Mouse (Mus musculus): ENCODE measurements around the gene Cpne5. TPM values are rescaled to one million over a fixed set of nuclear protein-coding genes. Genes with fewer than 3 reads are reported as not detected.

The Cpne5 gene
- polyA plus RNA-seq, 1 experiment from 2014 or later = 5.5 TPM

- H3K9me3 ChIP-seq (ENCODE audit: control insufficient read depth, low read length) = no peaks in the 10 kb centered on the region
- H3K27me3 ChIP-seq (ENCODE audit: control insufficient read depth, insufficient read depth, low read length) = peaks cover 14% of the 10 kb centered on the region
These were observed 516 bp upstream of the Cpne5 start for GRCm38 (mm10) chr17:29238421-29238945.

DNA sequence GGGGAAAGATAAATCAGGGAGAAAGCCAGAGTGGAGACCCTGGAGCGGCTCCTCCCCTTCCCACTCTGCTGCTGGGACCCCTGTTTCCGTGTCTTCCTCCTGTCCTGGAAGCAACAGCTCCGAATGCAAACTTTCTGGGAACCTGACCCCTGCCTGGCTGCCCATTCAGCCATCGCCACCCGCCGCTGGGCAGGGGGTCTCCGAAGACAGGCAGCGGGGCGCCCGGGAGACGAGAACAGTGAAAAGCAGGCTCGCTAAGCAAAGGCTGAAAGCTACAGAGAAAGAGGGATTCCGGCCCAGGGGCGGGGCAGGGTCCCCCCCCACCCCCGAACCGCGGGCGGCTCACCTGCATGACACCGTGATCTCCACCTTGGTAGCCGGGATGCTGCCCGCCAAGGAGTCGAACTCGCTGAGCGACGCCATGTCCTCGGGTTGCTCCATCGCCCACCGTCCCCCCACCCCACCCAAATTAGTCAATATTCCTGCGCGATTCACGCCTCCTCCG, 648 bp downstream of the Cpne5 start:
- under 1% methylated on average over 31 of the region's 32 CpGs for WGBS
- Histone ChIP-seq H3K4me1 (replicated peaks; ENCODE audit: control insufficient read depth, insufficient read depth, low read length) (peaks cover 8% of the 10 kb centered on the region), H3K9me3 (ENCODE audit: control insufficient read depth, low read length) (no peaks in the 10 kb centered on the region), H3K27me3 (ENCODE audit: control insufficient read depth, insufficient read depth, low read length) (peaks cover 14% of the 10 kb centered on the region), H3K4me3 (ENCODE audit: low read depth, low read length) (peak overlapping the region; percentile 62), H3K9ac (ENCODE audit: low read length) (peak overlapping the region; percentile 63), H3K4me2 (ENCODE audit: low read depth, low read length, severe bottlenecking) (peak overlapping the region; percentile 99), H3K36me3 (ENCODE audit: control insufficient read depth, insufficient read depth, low read length) (no peaks in the 10 kb centered on the region), H3K27ac (ENCODE audit: low read depth, low read length) (no peak overlapping the region)
- 0 out of 2 replicates have a peak, but pooled peaks have one; percentile 27 for ATAC-seq (replicated peaks; ENCODE audit: low FRiP score)
- DNase-seq (ENCODE audit: low spot score) = no peak

More at GRCm38 (mm10) chr17:29238421-29238945, 516 bp upstream of the Cpne5 start:
- H3K9ac ChIP-seq (ENCODE audit: low read length) = peak overlapping the region; percentile 63
- H3K4me2 ChIP-seq (ENCODE audit: low read depth, low read length, severe bottlenecking) = peak overlapping the region; percentile 99
- no peaks in the 10 kb centered on the region for H3K36me3 ChIP-seq (ENCODE audit: control insufficient read depth, insufficient read depth, low read length)
- peaks cover 8% of the 10 kb centered on the region for H3K4me1 ChIP-seq (replicated peaks; ENCODE audit: control insufficient read depth, insufficient read depth, low read length)
- ATAC-seq (replicated peaks; ENCODE audit: low FRiP score) (no peak), DNase-seq (ENCODE audit: low spot score) (no peak)
- H3K27ac ChIP-seq (ENCODE audit: low read depth, low read length) = no peak overlapping the region
- WGBS = 3% methylated on average over 23 of the region's 23 CpGs
- peak overlapping the region; percentile 62 for H3K4me3 ChIP-seq (ENCODE audit: low read depth, low read length)

- Histone ChIP-seq H3K4me2 (ENCODE audit: low read depth, low read length, severe bottlenecking) (no peak overlapping the region), H3K4me1 (replicated peaks; ENCODE audit: control insufficient read depth, insufficient read depth, low read length) (peaks cover 8% of the 10 kb centered on the region), H3K27ac (ENCODE audit: low read depth, low read length) (no peak overlapping the region), H3K9me3 (ENCODE audit: control insufficient read depth, low read length) (no peaks in the 10 kb centered on the region), H3K36me3 (ENCODE audit: control insufficient read depth, insufficient read depth, low read length) (no peaks in the 10 kb centered on the region), H3K9ac (ENCODE audit: low read length) (no peak overlapping the region), H3K4me3 (ENCODE audit: low read depth, low read length) (no peak overlapping the region), H3K27me3 (ENCODE audit: control insufficient read depth, insufficient read depth, low read length) (peaks cover 14% of the 10 kb centered on the region)
- WGBS = 81% methylated on average over 7 of the region's 7 CpGs
- ATAC-seq (replicated peaks; ENCODE audit: low FRiP score) (no peak), DNase-seq (ENCODE audit: low spot score) (no peak)
These were observed 1.9 kb downstream of the Cpne5 start for GRCm38 (mm10) chr17:29236111-29236510.

DNA sequence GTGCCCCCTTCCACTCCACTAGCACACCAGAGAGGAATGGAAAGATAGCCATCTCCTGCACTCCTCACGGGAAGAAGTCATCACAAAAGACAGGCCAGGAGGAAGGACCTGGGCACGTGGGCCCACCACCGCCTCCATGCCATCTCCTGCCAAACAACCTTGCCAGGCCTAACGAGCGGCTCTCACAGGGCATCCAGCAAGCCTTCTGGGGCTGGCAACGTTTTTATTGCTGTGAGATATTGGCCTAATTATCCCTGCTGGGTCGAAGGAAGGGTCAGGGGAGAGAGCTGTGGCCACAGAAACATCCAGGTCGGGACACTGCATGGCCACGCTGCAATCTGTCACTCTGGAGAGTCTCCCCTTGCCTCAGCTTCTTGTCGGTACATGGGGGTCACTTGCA, 6.9 kb downstream of the Cpne5 start:
- ATAC-seq (replicated peaks; ENCODE audit: low FRiP score) = no peak
- Histone ChIP-seq H3K4me1 (replicated peaks; ENCODE audit: control insufficient read depth, insufficient read depth, low read length) (no peaks in the 10 kb centered on the region), H3K27me3 (ENCODE audit: control insufficient read depth, insufficient read depth, low read length) (no peaks in the 10 kb centered on the region; the same call in 1 of the 2 replicates), H3K9ac (ENCODE audit: low read length) (no peak overlapping the region), H3K4me3 (ENCODE audit: low read depth, low read length) (no peak overlapping the region), H3K36me3 (ENCODE audit: control insufficient read depth, insufficient read depth, low read length) (no peaks in the 10 kb centered on the region), H3K27ac (ENCODE audit: low read depth, low read length) (no peak overlapping the region), H3K9me3 (ENCODE audit: control insufficient read depth, low read length) (no peaks in the 10 kb centered on the region), H3K4me2 (ENCODE audit: low read depth, low read length, severe bottlenecking) (no peak overlapping the region)
- DNase-seq (ENCODE audit: low spot score) = no peak
- WGBS = 82% methylated on average over 10 of the region's 10 CpGs

GRCm38 (mm10) chr17:29220631-29221030, 17.3 kb downstream of the Cpne5 start:
- Histone ChIP-seq H3K4me3 (ENCODE audit: low read depth, low read length) (no peak overlapping the region), H3K9ac (ENCODE audit: low read length) (no peak overlapping the region), H3K27ac (ENCODE audit: low read depth, low read length) (no peak overlapping the region), H3K9me3 (ENCODE audit: control insufficient read depth, low read length) (no peaks in the 10 kb centered on the region), H3K27me3 (ENCODE audit: control insufficient read depth, insufficient read depth, low read length) (no peaks in the 10 kb centered on the region), H3K4me1 (replicated peaks; ENCODE audit: control insufficient read depth, insufficient read depth, low read length) (peaks cover 3% of the 10 kb centered on the region; the same call in 1 of the 2 replicates), H3K36me3 (ENCODE audit: control insufficient read depth, insufficient read depth, low read length) (no peaks in the 10 kb centered on the region), H3K4me2 (ENCODE audit: low read depth, low read length, severe bottlenecking) (no peak overlapping the region)
- DNase-seq (ENCODE audit: low spot score) = no peak
- ATAC-seq (replicated peaks; ENCODE audit: low FRiP score) = no peak
- WGBS = 31% methylated on average over 14 of the region's 14 CpGs

DNA sequence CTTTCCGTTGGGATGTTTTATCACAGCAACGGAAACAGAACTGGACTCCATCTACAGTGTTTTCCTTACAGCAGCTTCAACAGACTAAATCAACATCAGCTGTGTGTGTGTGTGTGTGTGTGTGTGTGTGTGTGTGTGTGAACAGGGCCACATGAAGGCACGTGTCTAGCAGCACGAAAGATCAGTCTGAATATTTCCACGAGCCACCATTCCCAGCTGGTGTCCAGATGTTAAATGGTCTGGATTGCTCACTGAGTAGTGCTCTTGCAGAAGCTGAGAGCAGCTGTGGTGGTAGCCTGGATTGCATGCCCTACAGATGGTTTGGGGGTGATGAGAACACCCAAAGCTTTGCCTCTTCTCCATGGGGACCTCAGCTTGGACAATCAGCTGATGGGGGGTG, 19.9 kb downstream of the Cpne5 start:
- H3K4me2 ChIP-seq (ENCODE audit: low read depth, low read length, severe bottlenecking) = no peak overlapping the region
- no peaks in the 10 kb centered on the region for H3K36me3 ChIP-seq (ENCODE audit: control insufficient read depth, insufficient read depth, low read length)
- 83% methylated on average over 5 of the region's 5 CpGs for WGBS
- ATAC-seq (replicated peaks; ENCODE audit: low FRiP score) = no peak
- no peak overlapping the region for H3K9ac ChIP-seq (ENCODE audit: low read length)
- H3K27me3 ChIP-seq (ENCODE audit: control insufficient read depth, insufficient read depth, low read length) = 0 out of 2 replicates have a peak, but pooled peaks cover 2% of the 10 kb centered on the region
- no peak overlapping the region for H3K4me3 ChIP-seq (ENCODE audit: low read depth, low read length)
- H3K4me1 ChIP-seq (replicated peaks; ENCODE audit: control insufficient read depth, insufficient read depth, low read length) = peaks cover 19% of the 10 kb centered on the region
- H3K9me3 ChIP-seq (ENCODE audit: control insufficient read depth, low read length) = no peaks in the 10 kb centered on the region
- DNase-seq (ENCODE audit: low spot score) = no peak
- no peak overlapping the region for H3K27ac ChIP-seq (ENCODE audit: low read depth, low read length)

GRCm38 (mm10) chr17:29216078-29216477, 21.9 kb downstream of the Cpne5 start:
- Histone ChIP-seq H3K9me3 (ENCODE audit: control insufficient read depth, low read length) (no peaks in the 10 kb centered on the region), H3K4me2 (ENCODE audit: low read depth, low read length, severe bottlenecking) (no peak overlapping the region), H3K36me3 (ENCODE audit: control insufficient read depth, insufficient read depth, low read length) (no peaks in the 10 kb centered on the region), H3K27me3 (ENCODE audit: control insufficient read depth, insufficient read depth, low read length) (0 out of 2 replicates have a peak, but pooled peaks cover 2% of the 10 kb centered on the region), H3K4me1 (replicated peaks; ENCODE audit: control insufficient read depth, insufficient read depth, low read length) (peaks cover 19% of the 10 kb centered on the region), H3K27ac (ENCODE audit: low read depth, low read length) (no peak overlapping the region), H3K9ac (ENCODE audit: low read length) (no peak overlapping the region), H3K4me3 (ENCODE audit: low read depth, low read length) (no peak overlapping the region)
- WGBS = 59% methylated on average over 7 of the region's 7 CpGs
- no peak for ATAC-seq (replicated peaks; ENCODE audit: low FRiP score)
- DNase-seq (ENCODE audit: low spot score) = no peak

DNA sequence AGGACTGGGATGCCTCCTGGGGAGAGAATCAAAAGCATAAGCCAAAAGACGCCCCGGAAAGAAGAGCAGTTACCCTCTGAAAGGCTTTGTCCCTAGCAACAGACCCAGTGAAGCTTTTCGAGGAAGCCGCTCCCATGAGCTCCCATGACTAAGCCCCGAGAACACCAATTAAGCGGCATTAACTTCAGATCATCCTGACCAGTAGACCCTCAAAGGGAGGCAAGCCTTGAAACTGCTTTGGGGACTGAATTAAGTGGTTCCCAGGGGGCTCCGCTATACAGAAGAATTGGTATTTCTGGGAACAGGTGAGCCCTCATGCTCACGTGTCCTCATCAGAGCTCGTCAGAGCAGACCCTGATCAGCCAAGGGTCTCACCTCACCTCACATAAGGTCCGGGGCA, 23.3 kb downstream of the Cpne5 start:
- DNase-seq (ENCODE audit: low spot score) (no peak), ATAC-seq (replicated peaks; ENCODE audit: low FRiP score) (no peak)
- no peak overlapping the region for H3K9ac ChIP-seq (ENCODE audit: low read length)
- no peaks in the 10 kb centered on the region for H3K9me3 ChIP-seq (ENCODE audit: control insufficient read depth, low read length)
- no peak overlapping the region for H3K4me3 ChIP-seq (ENCODE audit: low read depth, low read length)
- H3K27me3 ChIP-seq (ENCODE audit: control insufficient read depth, insufficient read depth, low read length) = 0 out of 2 replicates have a peak, but pooled peaks cover 2% of the 10 kb centered on the region
- 5% methylated on average over 10 of the region's 10 CpGs for WGBS
- no peaks in the 10 kb centered on the region for H3K36me3 ChIP-seq (ENCODE audit: control insufficient read depth, insufficient read depth, low read length)
- no peak overlapping the region for H3K4me2 ChIP-seq (ENCODE audit: low read depth, low read length, severe bottlenecking)
- no peak overlapping the region for H3K27ac ChIP-seq (ENCODE audit: low read depth, low read length)
- peaks cover 19% of the 10 kb centered on the region for H3K4me1 ChIP-seq (replicated peaks; ENCODE audit: control insufficient read depth, insufficient read depth, low read length)

- ATAC-seq (replicated peaks; ENCODE audit: low FRiP score) = peak; percentile 42
- Histone ChIP-seq H3K4me2 (ENCODE audit: low read depth, low read length, severe bottlenecking) (peak overlapping the region; percentile 26; the same call in 1 of the 2 replicates), H3K4me1 (replicated peaks; ENCODE audit: control insufficient read depth, insufficient read depth, low read length) (peaks cover 19% of the 10 kb centered on the region), H3K36me3 (ENCODE audit: control insufficient read depth, insufficient read depth, low read length) (no peaks in the 10 kb centered on the region), H3K4me3 (ENCODE audit: low read depth, low read length) (no peak overlapping the region), H3K9ac (ENCODE audit: low read length) (no peak overlapping the region), H3K27me3 (ENCODE audit: control insufficient read depth, insufficient read depth, low read length) (0 out of 2 replicates have a peak, but pooled peaks cover 2% of the 10 kb centered on the region), H3K9me3 (ENCODE audit: control insufficient read depth, low read length) (no peaks in the 10 kb centered on the region), H3K27ac (ENCODE audit: low read depth, low read length) (peak overlapping the region; percentile 58; the same call in 1 of the 2 replicates)
- DNase-seq (ENCODE audit: low spot score) = no peak
- WGBS = 33% methylated on average over 4 of the region's 4 CpGs
These were observed 23.8 kb downstream of the Cpne5 start for GRCm38 (mm10) chr17:29214193-29214456.
